8 mouse cellular contexts compared by ENCODE assay signal in the genomic region with DNA sequence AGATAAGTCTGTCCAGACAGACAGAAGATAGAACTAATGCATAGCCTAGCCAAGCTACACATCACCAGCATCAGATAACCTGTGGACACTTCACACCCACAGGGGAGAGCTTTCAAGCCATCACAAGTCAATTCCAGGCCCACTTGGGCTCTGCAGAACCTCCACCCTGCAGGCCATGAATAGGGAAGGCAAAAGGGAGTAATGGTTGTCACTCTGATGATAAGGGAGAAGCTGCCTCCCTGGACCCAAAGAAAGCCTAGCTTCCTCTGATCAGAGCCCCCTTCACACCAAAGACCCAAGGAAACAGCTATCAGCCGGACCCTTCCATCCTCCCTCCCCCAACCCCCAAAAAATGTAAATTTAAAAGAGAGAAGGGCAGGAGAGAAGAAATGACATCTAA. TPM values are rescaled to one million over a fixed set of nuclear protein-coding genes. Genes with fewer than 3 reads are reported as not detected.
DNase-seq lines count a peak whose midpoint lies in the region; ATAC-seq and TF ChIP-seq lines count a peak whose summit lies in the region.

No protein-coding gene starts in this region.

- no peak for TF ChIP-seq CTCF in ES-Bruce4 (IDR thresholded peaks at IDR 0.05; ENCODE audit: low read depth, low read length)

- no peak for TF ChIP-seq POLR2A in ES-Bruce4 (IDR thresholded peaks at IDR 0.05; ENCODE audit: insufficient read depth, low read length)

- WGBS in heart, embryonic 13.5 days: 19% methylated on average over 1 of the region's 1 CpGs
- 18% methylated on average over 1 of the region's 1 CpGs for WGBS in forebrain, embryonic 15.5 days
- WGBS in liver, embryonic 15.5 days (ENCODE audit: insufficient replicate concordance): 0% methylated on average over 1 of the region's 1 CpGs

- no peaks in the 10 kb centered on the region for H3K27me3 ChIP-seq in heart, embryonic 13.5 days (replicated peaks)
- no peaks in the 10 kb centered on the region for H3K27me3 ChIP-seq in ES-Bruce4 (ENCODE audit: control insufficient read depth, insufficient read depth, low read length, poor library complexity, severe bottlenecking)
- H3K27me3 ChIP-seq in forebrain, embryonic 15.5 days: no peaks in the 10 kb centered on the region
- no peaks in the 10 kb centered on the region for H3K27me3 ChIP-seq in liver, embryonic 15.5 days

- 0 out of 2 replicates have a peak overlapping the region, but pooled peaks have one; percentile 82 for H3K27ac ChIP-seq in heart, embryonic 13.5 days (replicated peaks)
- H3K27ac ChIP-seq in ES-Bruce4 (ENCODE audit: insufficient read depth, low read length): no peak overlapping the region
- no peak overlapping the region for H3K27ac ChIP-seq in forebrain, embryonic 15.5 days (replicated peaks)
- H3K27ac ChIP-seq in liver, embryonic 15.5 days (replicated peaks): peak overlapping the region; percentile 72

- H3K4me3 ChIP-seq in heart, embryonic 13.5 days: peak overlapping the region; percentile 93
- H3K4me3 ChIP-seq in ES-Bruce4 (ENCODE audit: low read depth, low read length): peak overlapping the region; percentile 49
- peak overlapping the region; percentile 73 for H3K4me3 ChIP-seq in forebrain, embryonic 15.5 days
- peak overlapping the region; percentile 82 for H3K4me3 ChIP-seq in liver, embryonic 15.5 days (replicated peaks)

- DNase-seq in heart, adult 18-20 months: no peak
- no peak for DNase-seq in urinary bladder, postnatal 4 days (ENCODE audit: low spot score in 2 of 2)
- DNase-seq in retina, embryonic 14.5 days (ENCODE audit: low spot score): no peak
- DNase-seq in urinary bladder, postnatal 36 days (ENCODE audit: low spot score in 2 of 2): no peak

- peak overlapping the region; percentile 85 for H3K4me2 ChIP-seq in heart, embryonic 13.5 days
- peak overlapping the region; percentile 69 for H3K4me2 ChIP-seq in forebrain, embryonic 15.5 days (replicated peaks)
- H3K4me2 ChIP-seq in liver, embryonic 15.5 days: peak overlapping the region; percentile 98

- H3K9ac ChIP-seq in heart, embryonic 13.5 days: peak overlapping the region; percentile 96
- H3K9ac ChIP-seq in ES-Bruce4 (ENCODE audit: low read depth, poor library complexity, severe bottlenecking): 0 out of 2 replicates have a peak overlapping the region, but pooled peaks have one; percentile 77
- H3K9ac ChIP-seq in forebrain, embryonic 15.5 days (replicated peaks): peak overlapping the region; percentile 80; the same call in 1 of the 2 replicates
- peak overlapping the region; percentile 89 for H3K9ac ChIP-seq in liver, embryonic 15.5 days

- no peaks in the 10 kb centered on the region for H3K36me3 ChIP-seq in heart, embryonic 13.5 days
- no peaks in the 10 kb centered on the region for H3K36me3 ChIP-seq in ES-Bruce4 (ENCODE audit: control insufficient read depth, insufficient read depth, low read length, poor library complexity, severe bottlenecking)
- no peaks in the 10 kb centered on the region for H3K36me3 ChIP-seq in forebrain, embryonic 15.5 days
- no peaks in the 10 kb centered on the region for H3K36me3 ChIP-seq in liver, embryonic 15.5 days (replicated peaks)

- ATAC-seq in heart, embryonic 13.5 days (ENCODE audit: extremely low read depth, insufficient number of reproducible peaks, low FRiP score, low TSS enrichment): no peak
- no peak for ATAC-seq in forebrain, embryonic 15.5 days (replicated peaks)
- ATAC-seq in liver, embryonic 15.5 days (ENCODE audit: insufficient read depth): no peak

- peaks cover 27% of the 10 kb centered on the region for H3K4me1 ChIP-seq in heart, embryonic 13.5 days
- H3K4me1 ChIP-seq in ES-Bruce4 (ENCODE audit: control insufficient read depth, insufficient read depth, low read length): no peaks in the 10 kb centered on the region
- H3K4me1 ChIP-seq in forebrain, embryonic 15.5 days: peaks cover 25% of the 10 kb centered on the region
- H3K4me1 ChIP-seq in liver, embryonic 15.5 days (replicated peaks): peaks cover 28% of the 10 kb centered on the region

- no peaks in the 10 kb centered on the region for H3K9me3 ChIP-seq in heart, embryonic 13.5 days
- H3K9me3 ChIP-seq in ES-Bruce4 (replicated peaks; ENCODE audit: control insufficient read depth, insufficient read depth, low read length, poor library complexity, severe bottlenecking): no peaks in the 10 kb centered on the region
- H3K9me3 ChIP-seq in forebrain, embryonic 15.5 days: no peaks in the 10 kb centered on the region
- no peaks in the 10 kb centered on the region for H3K9me3 ChIP-seq in liver, embryonic 15.5 days (replicated peaks)

- no peak for TF ChIP-seq EP300 in ES-Bruce4 (IDR thresholded peaks at IDR 0.05; ENCODE audit: insufficient read depth, low read depth, low read length)

RNA-seq across cellular contexts. Expression of a gene that starts 1.4 kb away (rescaled TPM):
- polyA plus RNA-seq in heart, embryonic 13.5 days (2015; fragmentation: Nextera tagmentation; extraction: Ambion mirVana): 6.5 and 9.7 TPM in 2 replicates
- total RNA-seq in heart, adult 18-20 months (2021): 10 to 100 TPM; 38.7 to 41.1 TPM
- 26.3 and 26.6 TPM in 2 replicates for polyA plus RNA-seq in ES-Bruce4 (2011; ENCODE audit: insufficient read depth, insufficient read length, low read depth, missing spikeins)
- 14.2 and 15.0 TPM in 2 replicates for polyA plus RNA-seq in forebrain, embryonic 15.5 days (2015; fragmentation: Nextera tagmentation; extraction: Ambion mirVana)
- polyA plus RNA-seq in liver, embryonic 15.5 days (2015; fragmentation: Nextera tagmentation; extraction: Ambion mirVana): 3.5 and 6.6 TPM in 2 replicates

Comparison
In these comparisons a context has a peak if more than half of its experiments do, and no peak if none do; other contexts are left out.
1. H3K27ac ChIP-seq: peak in heart, embryonic 13.5 days (single experiment) and liver, embryonic 15.5 days (single experiment); none in ES-Bruce4 (single experiment) and forebrain, embryonic 15.5 days (single experiment).
2. Peak in every context shown above with its lines, with median percentiles within 50 percentile points of each other: H3K4me2 ChIP-seq, H3K4me3 ChIP-seq and H3K9ac ChIP-seq.